Mouse (Mus musculus): ENCODE results near the gene Nfib.
A peak's percentile ranks its signal among the peaks of the same experiment; 100 is the strongest.

The Nfib gene

GRCm38 (mm10) chr4:82592086-82593030, 113.2 kb downstream of the Nfib start:
- DNase-seq (ENCODE audit: low spot score), result peak; percentile 29

GRCm38 (mm10) chr4:82589345-82589890, 116.1 kb downstream of the Nfib start:
- DNase-seq (ENCODE audit: low spot score), result peak; percentile 78

- DNase-seq (ENCODE audit: low spot score), result no peak
These were observed 116.8 kb downstream of the Nfib start for GRCm38 (mm10) chr4:82588718-82589117.

GRCm38 (mm10) chr4:82587146-82587870, 118.2 kb downstream of the Nfib start:
- no peak for DNase-seq (ENCODE audit: low spot score)

- no peak for DNase-seq (ENCODE audit: low spot score)
These were observed 118.9 kb downstream of the Nfib start for GRCm38 (mm10) chr4:82586637-82587036.

- no peak for DNase-seq (ENCODE audit: low spot score)
These were observed 120.0 kb downstream of the Nfib start for GRCm38 (mm10) chr4:82585536-82585935.

GRCm38 (mm10) chr4:82585056-82585455, 120.5 kb downstream of the Nfib start:
- no peak for DNase-seq (ENCODE audit: low spot score)

- peak; percentile 47 for DNase-seq (ENCODE audit: low spot score)
These were observed 121.0 kb downstream of the Nfib start for GRCm38 (mm10) chr4:82584548-82584947.

GRCm38 (mm10) chr4:82573291-82573605, 132.3 kb downstream of the Nfib start:
- DNase-seq (ENCODE audit: low spot score), result no peak

GRCm38 (mm10) chr4:82572410-82573290, 132.9 kb downstream of the Nfib start:
- no peak for DNase-seq (ENCODE audit: low spot score)

GRCm38 (mm10) chr4:82558816-82559215, 146.7 kb downstream of the Nfib start:
- DNase-seq (ENCODE audit: low spot score), result no peak

GRCm38 (mm10) chr4:82555673-82556171, 149.8 kb downstream of the Nfib start:
- no peak for DNase-seq (ENCODE audit: low spot score)

- DNase-seq (ENCODE audit: low spot score), result no peak
These were observed 151.9 kb downstream of the Nfib start for GRCm38 (mm10) chr4:82553658-82554057.

GRCm38 (mm10) chr4:82552238-82552637, 153.3 kb downstream of the Nfib start:
- no peak for DNase-seq (ENCODE audit: low spot score)

GRCm38 (mm10) chr4:82549762-82550380, 155.7 kb downstream of the Nfib start:
- DNase-seq (ENCODE audit: low spot score), result no peak

- no peak for DNase-seq (ENCODE audit: low spot score)
These were observed 157.3 kb downstream of the Nfib start for GRCm38 (mm10) chr4:82548247-82548646.

GRCm38 (mm10) chr4:82543936-82544335, 161.6 kb downstream of the Nfib start:
- DNase-seq (ENCODE audit: low spot score), result no peak

- DNase-seq (ENCODE audit: low spot score), result no peak
These were observed 162.2 kb downstream of the Nfib start for GRCm38 (mm10) chr4:82543398-82543740.

GRCm38 (mm10) chr4:82542656-82543397, 162.7 kb downstream of the Nfib start:
- DNase-seq (ENCODE audit: low spot score), result no peak

GRCm38 (mm10) chr4:82541894-82542510, 163.5 kb downstream of the Nfib start:
- peak; percentile 81 for DNase-seq (ENCODE audit: low spot score)
